Mouse (Mus musculus): ENCODE data around the gene Usp35.

DNA sequence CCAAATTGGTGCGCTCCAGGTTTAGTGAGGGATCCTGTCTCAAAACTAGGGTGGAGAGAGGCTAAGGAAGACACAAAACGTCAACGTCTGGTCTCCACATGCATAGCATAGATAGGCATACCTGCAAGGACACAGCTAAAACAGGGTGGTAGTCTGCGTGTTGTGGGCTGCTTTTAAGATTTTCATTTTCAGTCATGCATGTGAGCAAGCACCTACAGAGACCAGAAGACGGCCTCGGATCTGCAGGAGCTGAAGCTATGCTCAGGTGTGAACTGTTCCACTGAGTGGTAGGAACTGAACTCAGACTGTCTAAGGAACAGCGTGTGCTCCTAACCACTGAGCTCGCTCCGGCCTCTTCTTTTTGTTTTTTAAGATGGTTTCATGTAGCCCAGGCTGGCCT lies 43.3 kb upstream of the Usp35 start:
- TF ChIP-seq MAFK (IDR thresholded peaks at IDR 0.05; ENCODE audit: borderline replicate concordance, low read depth, low read length): no peak
- TF ChIP-seq EP300 (IDR thresholded peaks at IDR 0.05; ENCODE audit: low read depth in 1 of 2, low read length in 2 of 2): no peak
- no peak for TF ChIP-seq ZNF384 (IDR thresholded peaks at IDR 0.05; ENCODE audit: low read depth, low read length)
- no peak for TF ChIP-seq CTCF (IDR thresholded peaks at IDR 0.05 in 2 of 3, conservative IDR thresholded peaks at IDR 0.05 in 1 of 3; ENCODE audit: control insufficient read depth in 1 of 3, insufficient read depth in 1 of 3, low read depth in 2 of 3, low read length in 3 of 3, poor library complexity in 1 of 3, severe bottlenecking in 1 of 3)
- TF ChIP-seq POLR2A (IDR thresholded peaks at IDR 0.05; ENCODE audit: control insufficient read depth in 1 of 2, insufficient read depth in 1 of 2, low read depth in 1 of 2, low read length in 2 of 2, poor library complexity in 1 of 2): no peak
- TF ChIP-seq E2F4 (IDR thresholded peaks at IDR 0.05; ENCODE audit: borderline replicate concordance, low read depth, low read length): no peak
